Mouse (Mus musculus): Measurements from ENCODE around the gene Smco4. TPM values are rescaled to one million over a fixed set of nuclear protein-coding genes. Genes with fewer than 3 reads are reported as not detected.

The Smco4 gene
- 3.3 TPM in 2 replicates for polyA plus RNA-seq (2015; fragmentation: Nextera tagmentation; extraction: Ambion mirVana)

GRCm38 (mm10) chr9:15493235-15493924 is at the start of gene Smco4:
TSS of gene Smco4 (plus strand) at chr9:15493432.
- ATAC-seq (ENCODE audit: insufficient number of reproducible peaks, insufficient read depth, low FRiP score, low TSS enrichment, low read depth), result peak; percentile 76
- H3K27ac ChIP-seq, result peak within 1 kb of the TSS; percentile 48; the same call in 1 of the 2 replicates
- no peaks in the 10 kb centered on the region for H3K36me3 ChIP-seq
- H3K27me3 ChIP-seq, result peaks cover 4% of the 10 kb centered on the region; the same call in 1 of the 2 replicates
- H3K4me1 ChIP-seq, result peaks cover 32% of the 10 kb centered on the region
- peak within 1 kb of the TSS; percentile 89 for H3K4me2 ChIP-seq
- peak within 1 kb of the TSS; percentile 72 for H3K4me3 ChIP-seq
- H3K9me3 ChIP-seq, result no peaks in the 10 kb centered on the region
- WGBS, result under 1% methylated on average over 72 of the region's 101 CpGs
- H3K9ac ChIP-seq, result peak within 1 kb of the TSS; percentile 86

GRCm38 (mm10) chr9:15447397-15447796 is 45.8 kb upstream of the Smco4 start:
- Histone ChIP-seq H3K4me2 (no peak overlapping the region), H3K4me1 (no peaks in the 10 kb centered on the region), H3K9ac (no peak overlapping the region), H3K36me3 (no peaks in the 10 kb centered on the region), H3K4me3 (no peak overlapping the region), H3K27ac (no peak overlapping the region), H3K9me3 (no peaks in the 10 kb centered on the region), H3K27me3 (no peaks in the 10 kb centered on the region)
- 74% methylated on average over 2 of the region's 2 CpGs for WGBS
- no peak for ATAC-seq (ENCODE audit: insufficient number of reproducible peaks, insufficient read depth, low FRiP score, low TSS enrichment, low read depth)

- Histone ChIP-seq H3K27ac (no peak overlapping the region), H3K4me2 (peak overlapping the region; percentile 28), H3K27me3 (no peaks in the 10 kb centered on the region), H3K9ac (no peak overlapping the region), H3K9me3 (no peaks in the 10 kb centered on the region), H3K4me3 (no peak overlapping the region), H3K36me3 (no peaks in the 10 kb centered on the region), H3K4me1 (no peaks in the 10 kb centered on the region)
- no peak for ATAC-seq (ENCODE audit: insufficient number of reproducible peaks, insufficient read depth, low FRiP score, low TSS enrichment, low read depth)
- whole genome bisulfite sequencing, result 32% methylated on average over 5 of the region's 5 CpGs
These were observed 42.3 kb upstream of the Smco4 start for GRCm38 (mm10) chr9:15450921-15451320.

- no peak overlapping the region for H3K9ac ChIP-seq
- 61% methylated on average over 4 of the region's 4 CpGs for WGBS
- H3K36me3 ChIP-seq, result no peaks in the 10 kb centered on the region
These were observed 21.0 kb upstream of the Smco4 start for GRCm38 (mm10) chr9:15472256-15472655.

GRCm38 (mm10) chr9:15473206-15473605 is 20.0 kb upstream of the Smco4 start:
- no peaks in the 10 kb centered on the region for H3K9me3 ChIP-seq
- no peak overlapping the region for H3K4me3 ChIP-seq
- no peaks in the 10 kb centered on the region for H3K27me3 ChIP-seq
- no peaks in the 10 kb centered on the region for H3K4me1 ChIP-seq
- 93% methylated on average over 1 of the region's 1 CpGs for WGBS
- no peak overlapping the region for H3K27ac ChIP-seq
- no peak overlapping the region for H3K4me2 ChIP-seq
- no peak overlapping the region for H3K9ac ChIP-seq
- no peaks in the 10 kb centered on the region for H3K36me3 ChIP-seq
- no peak for ATAC-seq (ENCODE audit: insufficient number of reproducible peaks, insufficient read depth, low FRiP score, low TSS enrichment, low read depth)

More at GRCm38 (mm10) chr9:15472256-15472655, 21.0 kb upstream of the Smco4 start:
- no peaks in the 10 kb centered on the region for H3K27me3 ChIP-seq
- no peaks in the 10 kb centered on the region for H3K4me1 ChIP-seq
- H3K9me3 ChIP-seq, result no peaks in the 10 kb centered on the region
- H3K4me3 ChIP-seq, result no peak overlapping the region
- no peak overlapping the region for H3K4me2 ChIP-seq
- no peak for ATAC-seq (ENCODE audit: insufficient number of reproducible peaks, insufficient read depth, low FRiP score, low TSS enrichment, low read depth)
- H3K27ac ChIP-seq, result no peak overlapping the region

GRCm38 (mm10) chr9:15477556-15477955 is 15.7 kb upstream of the Smco4 start:
- Histone ChIP-seq H3K36me3 (no peaks in the 10 kb centered on the region), H3K9ac (no peak overlapping the region), H3K4me2 (no peak overlapping the region), H3K4me3 (no peak overlapping the region), H3K4me1 (no peaks in the 10 kb centered on the region), H3K9me3 (no peaks in the 10 kb centered on the region), H3K27me3 (no peaks in the 10 kb centered on the region), H3K27ac (no peak overlapping the region)
- ATAC-seq (ENCODE audit: insufficient number of reproducible peaks, insufficient read depth, low FRiP score, low TSS enrichment, low read depth), result no peak
- 88% methylated on average over 10 of the region's 10 CpGs for WGBS

GRCm38 (mm10) chr9:15487682-15488424 is 5.4 kb upstream of the Smco4 start:
- ATAC-seq (ENCODE audit: insufficient number of reproducible peaks, insufficient read depth, low FRiP score, low TSS enrichment, low read depth), result no peak
- no peak overlapping the region for H3K4me3 ChIP-seq
- H3K27me3 ChIP-seq, result peaks cover 4% of the 10 kb centered on the region; the same call in 1 of the 2 replicates
- no peaks in the 10 kb centered on the region for H3K9me3 ChIP-seq
- no peak overlapping the region for H3K4me2 ChIP-seq
- WGBS, result 57% methylated on average over 2 of the region's 2 CpGs
- H3K27ac ChIP-seq, result no peak overlapping the region
- 0 out of 2 replicates have a peak, but pooled peaks cover 4% of the 10 kb centered on the region for H3K4me1 ChIP-seq
- H3K36me3 ChIP-seq, result no peaks in the 10 kb centered on the region
- no peak overlapping the region for H3K9ac ChIP-seq

GRCm38 (mm10) chr9:15489293-15489692 is 3.9 kb upstream of the Smco4 start:
- no peak overlapping the region for H3K4me2 ChIP-seq
- H3K4me3 ChIP-seq, result no peak overlapping the region
- no peak for ATAC-seq (ENCODE audit: insufficient number of reproducible peaks, insufficient read depth, low FRiP score, low TSS enrichment, low read depth)
- H3K36me3 ChIP-seq, result no peaks in the 10 kb centered on the region
- no peak overlapping the region for H3K9ac ChIP-seq
- no peak overlapping the region for H3K27ac ChIP-seq
- peaks cover 4% of the 10 kb centered on the region; the same call in 1 of the 2 replicates for H3K27me3 ChIP-seq
- peaks cover 8% of the 10 kb centered on the region for H3K4me1 ChIP-seq
- H3K9me3 ChIP-seq, result no peaks in the 10 kb centered on the region

GRCm38 (mm10) chr9:15490331-15491100 is 2.7 kb upstream of the Smco4 start:
- no peak overlapping the region for H3K27ac ChIP-seq
- H3K27me3 ChIP-seq, result peaks cover 4% of the 10 kb centered on the region; the same call in 1 of the 2 replicates
- no peaks in the 10 kb centered on the region for H3K36me3 ChIP-seq
- H3K4me2 ChIP-seq, result no peak overlapping the region
- no peaks in the 10 kb centered on the region for H3K9me3 ChIP-seq
- no peak for ATAC-seq (ENCODE audit: insufficient number of reproducible peaks, insufficient read depth, low FRiP score, low TSS enrichment, low read depth)
- WGBS, result 81% methylated on average over 8 of the region's 8 CpGs
- peaks cover 13% of the 10 kb centered on the region for H3K4me1 ChIP-seq
- no peak overlapping the region for H3K9ac ChIP-seq
- no peak overlapping the region for H3K4me3 ChIP-seq

GRCm38 (mm10) chr9:15491686-15492085 is 1.5 kb upstream of the Smco4 start:
- WGBS, result 82% methylated on average over 4 of the region's 4 CpGs
- peaks cover 4% of the 10 kb centered on the region; the same call in 1 of the 2 replicates for H3K27me3 ChIP-seq
- no peak overlapping the region for H3K4me3 ChIP-seq
- no peak for ATAC-seq (ENCODE audit: insufficient number of reproducible peaks, insufficient read depth, low FRiP score, low TSS enrichment, low read depth)
- no peak overlapping the region for H3K9ac ChIP-seq
- no peaks in the 10 kb centered on the region for H3K36me3 ChIP-seq
- H3K9me3 ChIP-seq, result no peaks in the 10 kb centered on the region
- H3K4me2 ChIP-seq, result no peak overlapping the region
- H3K27ac ChIP-seq, result no peak overlapping the region
- H3K4me1 ChIP-seq, result peaks cover 24% of the 10 kb centered on the region

GRCm38 (mm10) chr9:15492401-15492800 is 831 bp upstream of the Smco4 start:
- WGBS, result 84% methylated on average over 9 of the region's 9 CpGs
- no peak overlapping the region for H3K4me3 ChIP-seq
- H3K4me2 ChIP-seq, result no peak overlapping the region
- H3K27ac ChIP-seq, result no peak overlapping the region
- H3K27me3 ChIP-seq, result peaks cover 4% of the 10 kb centered on the region; the same call in 1 of the 2 replicates
- no peaks in the 10 kb centered on the region for H3K9me3 ChIP-seq
- H3K4me1 ChIP-seq, result peaks cover 28% of the 10 kb centered on the region
- H3K9ac ChIP-seq, result no peak overlapping the region
- ATAC-seq (ENCODE audit: insufficient number of reproducible peaks, insufficient read depth, low FRiP score, low TSS enrichment, low read depth), result no peak
- H3K36me3 ChIP-seq, result no peaks in the 10 kb centered on the region

Measured in embryonic facial prominence, embryonic 13.5 days (tissue).